Mouse (Mus musculus) heart, embryonic 13.5 days (tissue): Measurements from ENCODE around the gene Raly. TPM values are rescaled to one million over a fixed set of nuclear protein-coding genes. Genes with fewer than 3 reads are reported as not detected.

ENCODE experiments used
- ATAC-seq: fragments of 200-750 bp; cut with Nextera tagmentation; 2 replicates; pipeline ENCODE4 v1.8.0; 2017; ENCODE audit warnings: moderate TSS enrichment; ENCODE audit not compliant: insufficient number of reproducible peaks, low FRiP score, low TSS enrichment; ENCODE audit errors: extremely low read depth
- H3K27ac ChIP-seq: fragments of 300-500 bp; sonication (generic); replicated peaks from 2 replicates; pipeline ENCODE4 v1.5.1; 2015; ENCODE audit warnings: moderate library complexity, mild to moderate bottlenecking, inconsistent platforms
- H3K27me3 ChIP-seq: fragments of 300-500 bp; sonication (generic); replicated peaks from 2 replicates; pipeline ENCODE4 v1.6.1; 2015; ENCODE audit warnings: mild to moderate bottlenecking, inconsistent platforms
- H3K36me3 ChIP-seq: fragments of 300-500 bp; sonication (generic); 2 replicates; pipeline ENCODE4 v1.6.1; 2015; ENCODE audit warnings: mild to moderate bottlenecking, inconsistent platforms
- H3K4me1 ChIP-seq: fragments of 300-500 bp; sonication (generic); 2 replicates; pipeline ENCODE4 v1.6.1; 2015; ENCODE audit warnings: inconsistent platforms
- H3K4me2 ChIP-seq: fragments of 300-500 bp; sonication (generic); 2 replicates; pipeline ENCODE4 v1.6.1; 2015; ENCODE audit warnings: inconsistent platforms, mild to moderate bottlenecking, moderate library complexity
- H3K4me3 ChIP-seq: fragments of 300-500 bp; sonication (generic); 2 replicates; pipeline ENCODE4 v1.5.1; 2015; ENCODE audit warnings: moderate library complexity, mild to moderate bottlenecking, inconsistent platforms
- H3K9ac ChIP-seq: fragments of 300-500 bp; sonication (generic); 2 replicates; pipeline ENCODE4 v1.6.1; 2015; ENCODE audit warnings: inconsistent platforms, mild to moderate bottlenecking, moderate library complexity
- H3K9me3 ChIP-seq: fragments of 300-500 bp; sonication (generic); 2 replicates; pipeline ENCODE4 v1.6.1; 2016; ENCODE audit warnings: inconsistent platforms
- WGBS: fragments of 180-500 bp; shearing (Covaris S2); methylation state at CpG from one replicate; pipeline ENCODE4 v1.1.7; 2015; ENCODE audit warnings: mixed read lengths; 5-methylcytosine and 5-hydroxymethylcytosine counted together
- polyA plus RNA-seq: library from polyadenylated mRNA; unstranded; fragments of >200 nt; fragmentation: Nextera tagmentation; extraction: Ambion mirVana; gene quantifications from 2 replicates; pipeline ENCODE4 v1.2.1, GENCODE M21; 2015

Gene Raly
- polyA plus RNA-seq, 1 experiment from 2014 or later, result 32.4 TPM

DNA sequence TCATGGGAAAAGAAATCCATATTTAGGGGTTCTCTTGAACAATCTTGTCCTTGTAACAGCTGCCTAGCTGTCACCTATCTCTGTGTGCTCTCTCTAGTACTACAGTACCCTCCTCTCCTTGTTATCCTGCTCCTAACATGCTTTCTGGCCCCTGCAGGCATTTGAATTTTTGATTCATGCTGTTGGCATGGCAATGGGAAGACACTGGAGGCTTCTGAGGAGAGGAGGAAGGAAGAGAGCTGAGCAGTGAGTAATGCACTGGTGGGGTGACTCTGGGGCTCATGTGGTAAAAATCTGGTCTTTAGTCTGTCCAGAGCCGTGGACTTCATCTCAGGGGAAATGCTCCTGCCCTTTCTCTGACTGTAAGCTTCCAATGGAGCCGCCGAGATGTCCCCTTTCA is 5.6 kb upstream of the Raly start:
- Histone ChIP-seq H3K9me3 (no peaks in the 10 kb centered on the region), H3K27ac (no peak overlapping the region), H3K27me3 (no peaks in the 10 kb centered on the region), H3K36me3 (no peaks in the 10 kb centered on the region), H3K4me2 (no peak overlapping the region), H3K4me1 (peaks cover 22% of the 10 kb centered on the region), H3K4me3 (no peak overlapping the region), H3K9ac (no peak overlapping the region)
- WGBS, result 51% methylated on average over 3 of the region's 3 CpGs
- no peak for ATAC-seq

DNA sequence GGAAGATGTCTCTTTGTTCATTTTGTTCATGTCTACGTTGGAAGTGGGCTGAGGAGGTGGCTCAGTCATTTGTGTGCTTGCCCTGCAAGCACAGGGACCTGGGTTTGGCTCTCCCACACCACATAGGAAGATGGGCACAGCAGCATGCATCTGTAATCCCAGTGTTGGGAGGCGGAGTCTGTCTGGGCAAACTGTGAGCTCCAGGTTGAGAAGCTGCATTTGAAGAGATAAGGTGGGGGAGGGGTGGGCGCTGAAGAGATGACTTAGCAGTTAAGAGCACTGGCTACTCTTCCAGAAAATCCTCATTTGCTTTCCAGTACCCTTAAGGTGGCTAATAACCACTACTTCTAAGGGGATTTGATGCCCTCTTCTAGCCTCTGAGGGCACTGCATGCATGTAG is 4.7 kb upstream of the Raly start:
- ATAC-seq, result no peak
- Histone ChIP-seq H3K9ac (no peak overlapping the region), H3K4me3 (no peak overlapping the region), H3K4me2 (no peak overlapping the region), H3K27me3 (no peaks in the 10 kb centered on the region), H3K4me1 (peaks cover 22% of the 10 kb centered on the region), H3K9me3 (no peaks in the 10 kb centered on the region), H3K27ac (no peak overlapping the region), H3K36me3 (no peaks in the 10 kb centered on the region)
- WGBS, result 36% methylated on average over 3 of the region's 3 CpGs

DNA sequence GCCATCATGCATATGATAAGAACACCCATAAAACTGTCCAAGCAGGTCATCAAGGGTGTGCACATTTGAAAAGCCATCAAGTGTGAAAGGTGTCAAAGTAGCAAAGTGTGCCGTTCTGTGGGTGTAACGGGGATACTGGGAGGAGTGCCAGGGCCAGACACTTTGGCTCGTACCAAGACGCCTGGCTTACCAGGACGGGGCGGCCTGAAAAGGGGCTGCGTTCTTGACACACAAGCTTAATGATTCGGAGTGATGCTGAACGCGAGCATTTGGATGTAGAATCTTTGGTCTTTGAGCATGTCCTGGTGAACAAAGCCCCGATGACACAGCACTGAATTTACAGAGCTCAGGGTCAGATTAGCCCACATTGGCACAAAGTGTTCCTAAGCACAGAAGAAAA is 4.1 kb upstream of the Raly start:
- Histone ChIP-seq H3K4me1 (peaks cover 22% of the 10 kb centered on the region), H3K9me3 (no peaks in the 10 kb centered on the region), H3K4me3 (no peak overlapping the region), H3K36me3 (no peaks in the 10 kb centered on the region), H3K27ac (no peak overlapping the region), H3K4me2 (no peak overlapping the region), H3K27me3 (no peaks in the 10 kb centered on the region), H3K9ac (no peak overlapping the region)
- no peak for ATAC-seq
- 74% methylated on average over 11 of the region's 11 CpGs for WGBS

DNA sequence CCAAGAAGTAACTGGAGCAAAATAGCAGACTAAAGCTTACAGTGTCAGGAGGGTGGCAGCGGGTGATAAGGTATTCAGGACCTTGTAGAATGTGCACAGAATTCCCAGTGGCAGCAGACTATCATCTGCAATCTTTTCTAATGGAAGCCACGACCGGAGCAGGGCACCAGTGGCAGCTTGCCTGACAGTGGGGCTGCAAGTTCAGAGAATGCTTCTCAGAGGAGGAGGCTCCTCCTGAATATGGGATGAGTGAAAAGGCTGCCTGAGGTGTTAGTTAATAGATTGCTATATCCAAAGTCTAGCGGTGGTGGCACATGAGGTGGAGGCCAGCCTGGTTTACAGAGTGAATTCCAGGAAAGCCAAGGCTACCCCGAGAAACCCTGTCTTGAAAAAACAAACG is 1.5 kb upstream of the Raly start:
- ATAC-seq, result no peak
- Histone ChIP-seq H3K9ac (no peak overlapping the region), H3K27me3 (no peaks in the 10 kb centered on the region), H3K27ac (no peak overlapping the region), H3K36me3 (no peaks in the 10 kb centered on the region; the same call in 1 of the 2 replicates), H3K4me1 (peaks cover 43% of the 10 kb centered on the region), H3K4me3 (no peak overlapping the region), H3K4me2 (peak overlapping the region; percentile 95), H3K9me3 (no peaks in the 10 kb centered on the region)
- 59% methylated on average over 6 of the region's 6 CpGs for WGBS

DNA sequence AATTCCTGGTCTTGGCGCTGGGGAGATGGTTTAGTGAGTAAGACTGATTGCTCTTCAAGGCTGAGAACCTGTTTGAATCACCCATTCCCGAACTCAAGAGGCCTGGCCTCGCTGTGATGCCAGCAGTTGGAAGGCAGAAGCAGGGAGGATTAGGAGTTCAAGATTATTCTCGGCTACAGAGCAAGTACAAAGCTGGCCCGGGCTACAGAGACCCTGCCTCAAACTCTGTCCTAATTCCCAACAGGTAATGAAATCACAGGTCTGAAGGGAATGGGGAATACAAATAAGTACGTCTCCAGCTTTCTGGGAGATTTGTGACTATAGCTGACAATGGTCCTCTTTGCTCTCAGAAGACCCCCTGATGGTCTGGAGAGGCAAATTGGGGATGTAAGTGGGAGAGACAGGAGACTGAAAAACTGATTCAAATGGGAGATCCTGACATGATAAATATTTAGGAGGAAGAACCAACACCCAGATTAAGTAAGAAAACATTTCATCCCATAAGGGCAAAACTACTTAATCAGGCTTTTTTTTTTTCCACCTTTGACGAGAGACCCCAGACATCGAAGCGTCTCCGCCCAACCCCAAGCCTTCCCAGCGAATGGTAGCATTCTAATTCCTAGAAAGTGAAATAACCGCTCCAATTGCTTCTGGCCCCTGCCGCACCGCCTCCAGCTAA is 780 bp upstream of the Raly start:
- Histone ChIP-seq H3K4me2 (peak overlapping the region; percentile 95), H3K9me3 (no peaks in the 10 kb centered on the region), H3K4me3 (peak overlapping the region; percentile 97), H3K36me3 (no peaks in the 10 kb centered on the region; the same call in 1 of the 2 replicates), H3K9ac (peak overlapping the region; percentile 66), H3K4me1 (peaks cover 51% of the 10 kb centered on the region), H3K27ac (peak overlapping the region; percentile 43), H3K27me3 (no peaks in the 10 kb centered on the region)
- WGBS, result 7% methylated on average over 14 of the region's 14 CpGs
- no peak for ATAC-seq

DNA sequence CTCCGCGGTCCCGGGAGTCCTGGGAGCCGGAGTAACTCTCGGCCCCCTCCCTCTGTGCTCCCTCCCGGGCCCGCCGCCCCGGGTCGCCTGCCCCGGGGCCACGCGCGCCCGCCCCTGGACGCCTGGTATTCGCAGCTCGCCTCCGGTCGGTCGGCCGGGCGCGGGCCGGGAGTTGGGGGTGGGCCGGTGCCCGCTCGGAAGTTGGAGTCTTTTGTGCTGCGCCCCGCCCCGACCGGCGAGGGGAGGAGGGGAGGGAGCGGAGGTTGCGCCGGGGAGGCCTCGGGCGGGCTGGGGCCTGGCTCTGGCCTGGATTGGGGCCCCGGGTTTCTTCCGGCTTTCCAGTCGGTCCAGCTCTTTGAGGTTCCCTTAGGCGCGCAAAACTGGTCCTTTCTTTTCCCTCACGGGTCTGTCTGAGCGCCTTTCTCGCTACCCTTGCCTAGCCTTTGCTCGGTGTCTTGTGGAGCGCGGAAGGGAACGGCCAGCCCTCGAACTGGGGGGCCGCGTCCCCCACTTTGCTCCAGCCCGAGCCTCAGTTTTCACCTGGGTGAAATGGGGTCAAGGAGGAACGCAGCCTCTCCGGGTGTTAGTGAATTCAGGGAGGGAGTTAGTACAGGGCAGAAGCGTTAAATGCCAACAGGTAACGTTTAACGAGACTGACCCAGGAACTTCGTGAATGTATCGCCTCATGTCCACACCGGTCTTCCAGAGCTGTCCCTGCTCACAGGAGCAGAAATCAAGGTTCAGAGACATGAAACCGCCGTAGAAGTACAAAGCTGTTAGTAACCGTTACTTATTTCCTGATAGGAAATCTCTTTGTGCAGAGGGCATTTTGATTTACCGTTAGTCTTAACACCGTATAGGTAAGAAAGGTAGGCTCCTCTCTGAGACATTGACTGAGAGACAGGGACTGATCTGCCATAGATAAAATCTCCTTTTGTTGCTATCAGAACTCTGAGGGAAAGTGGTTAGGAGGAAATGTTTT is 1.1 kb downstream of the Raly start:
- Histone ChIP-seq H3K9me3 (no peaks in the 10 kb centered on the region), H3K4me2 (peak overlapping the region; percentile 95), H3K4me1 (peaks cover 54% of the 10 kb centered on the region), H3K4me3 (peak overlapping the region; percentile 97), H3K9ac (peak overlapping the region; percentile 91), H3K27ac (peak overlapping the region; percentile 99), H3K36me3 (no peaks in the 10 kb centered on the region; the same call in 1 of the 2 replicates), H3K27me3 (no peaks in the 10 kb centered on the region)
- under 1% methylated on average over 67 of the region's 67 CpGs for WGBS
- ATAC-seq, result peak; percentile 16; the same call in 1 of the 2 replicates

DNA sequence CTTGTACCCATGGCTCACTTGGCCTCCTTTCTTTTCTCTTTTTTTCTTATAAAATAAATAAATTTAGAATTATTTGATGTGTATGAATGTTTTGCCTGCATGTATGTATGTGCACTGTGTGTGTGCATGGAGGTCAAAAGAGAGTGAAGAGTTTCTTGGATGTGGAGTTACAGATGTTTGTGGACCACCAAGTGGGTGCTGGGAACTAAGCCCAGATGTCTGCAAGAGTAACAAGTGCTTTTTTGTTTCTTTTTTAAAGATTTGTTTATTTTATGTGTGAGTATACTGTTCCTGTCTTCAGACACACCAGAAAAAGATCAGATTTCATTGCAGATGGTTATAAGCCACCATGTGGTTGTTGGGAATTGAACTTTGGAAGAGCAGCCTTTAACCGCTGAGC is 12.5 kb downstream of the Raly start:
- Histone ChIP-seq H3K27ac (no peak overlapping the region), H3K4me3 (no peak overlapping the region), H3K9me3 (no peaks in the 10 kb centered on the region), H3K36me3 (peaks cover 8% of the 10 kb centered on the region; the same call in 1 of the 2 replicates), H3K27me3 (no peaks in the 10 kb centered on the region), H3K4me2 (no peak overlapping the region), H3K9ac (no peak overlapping the region), H3K4me1 (peaks cover 58% of the 10 kb centered on the region)
- 89% methylated on average over 1 of the region's 1 CpGs for WGBS
- ATAC-seq, result no peak

DNA sequence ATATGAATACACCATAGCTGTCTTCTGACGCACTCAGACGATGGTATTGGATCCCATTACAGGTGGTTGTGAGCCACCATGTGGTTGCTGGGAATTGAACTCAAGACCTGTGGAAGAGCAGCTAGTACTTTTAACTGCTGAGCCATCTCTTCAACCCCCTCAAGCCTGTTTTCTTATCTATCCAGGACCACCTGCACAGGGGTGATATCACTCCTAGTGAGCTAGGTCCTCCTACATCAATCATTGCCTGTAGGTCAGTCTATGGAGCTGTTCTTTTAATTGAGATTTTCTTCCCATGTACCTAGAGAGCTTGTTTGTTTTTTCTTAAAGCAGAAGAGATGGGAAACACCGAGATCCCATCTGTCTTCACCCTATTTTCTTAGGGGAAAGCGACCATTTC is 12.9 kb downstream of the Raly start:
- WGBS, result 58% methylated on average over 4 of the region's 4 CpGs
- H3K27ac ChIP-seq, result no peak overlapping the region
- H3K9ac ChIP-seq, result no peak overlapping the region
- no peak overlapping the region for H3K4me2 ChIP-seq
- H3K4me3 ChIP-seq, result no peak overlapping the region
- H3K36me3 ChIP-seq, result peaks cover 8% of the 10 kb centered on the region; the same call in 1 of the 2 replicates
- peaks cover 60% of the 10 kb centered on the region for H3K4me1 ChIP-seq
- no peak for ATAC-seq
- no peaks in the 10 kb centered on the region for H3K9me3 ChIP-seq
- H3K27me3 ChIP-seq, result no peaks in the 10 kb centered on the region

DNA sequence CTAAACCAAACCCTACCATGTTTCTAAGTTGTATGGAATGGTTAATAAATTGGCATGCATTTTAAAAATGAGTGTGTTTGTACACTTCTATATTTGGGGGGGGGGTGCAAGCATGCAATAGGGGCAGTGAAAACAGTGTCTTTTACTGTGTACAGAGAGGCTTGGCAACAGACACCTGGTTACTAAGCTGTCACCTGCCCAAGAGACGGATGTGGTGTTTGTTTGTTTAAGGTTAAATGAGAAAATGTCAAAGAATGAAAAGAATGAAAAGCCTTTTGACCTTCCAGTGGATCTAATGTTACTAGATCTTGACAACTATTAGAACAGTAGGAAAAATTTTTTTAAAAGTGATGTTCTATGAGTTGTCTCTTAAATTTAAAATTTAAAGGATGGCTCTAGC is 16.8 kb downstream of the Raly start:
- no peak overlapping the region for H3K9ac ChIP-seq
- 69% methylated on average over 1 of the region's 1 CpGs for WGBS
- H3K4me1 ChIP-seq, result peaks cover 97% of the 10 kb centered on the region

DNA sequence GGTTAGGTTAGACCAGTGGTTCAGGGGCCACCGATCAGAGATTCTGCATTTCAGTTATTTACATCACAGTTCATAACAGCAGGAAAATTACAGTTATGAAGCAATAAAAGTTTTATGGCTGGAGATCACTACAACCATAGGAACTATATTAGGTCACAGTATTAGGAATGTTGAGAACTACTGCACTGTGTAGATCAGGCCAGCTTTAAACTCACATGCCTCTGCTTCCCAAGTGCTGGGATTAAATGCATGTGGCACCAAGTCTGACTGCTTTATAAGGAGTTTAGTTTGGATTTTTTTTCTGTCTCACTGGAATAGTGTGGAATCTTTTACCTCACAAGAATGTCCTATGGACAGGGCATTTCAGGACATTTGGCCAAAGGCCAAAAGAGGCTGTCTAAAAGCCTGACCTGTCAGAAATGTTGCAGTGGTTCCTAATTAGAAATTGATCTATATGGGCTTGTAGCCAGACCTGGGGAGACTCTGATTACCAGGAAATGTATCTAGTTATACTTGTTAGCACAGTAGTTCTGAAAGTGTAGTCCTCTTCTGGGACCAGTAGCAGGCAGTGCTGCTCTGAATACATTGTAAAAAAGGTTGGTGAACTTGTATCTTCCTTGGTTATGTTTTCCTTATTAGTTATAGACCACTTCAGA is 18.3 kb downstream of the Raly start:
- Histone ChIP-seq H3K27ac (peak overlapping the region; percentile 34), H3K4me2 (no peak overlapping the region), H3K4me3 (no peak overlapping the region), H3K4me1 (peaks cover 83% of the 10 kb centered on the region), H3K36me3 (no peaks in the 10 kb centered on the region), H3K9me3 (no peaks in the 10 kb centered on the region), H3K27me3 (no peaks in the 10 kb centered on the region), H3K9ac (0 out of 2 replicates have a peak overlapping the region, but pooled peaks have one; percentile 0)
- ATAC-seq, result no peak
- WGBS, result 91% methylated on average over 1 of the region's 1 CpGs

More for the DNA sequence above, 16.8 kb downstream of the Raly start:
- ATAC-seq, result no peak
- Histone ChIP-seq H3K27ac (no peak overlapping the region), H3K27me3 (no peaks in the 10 kb centered on the region), H3K4me3 (no peak overlapping the region), H3K36me3 (no peaks in the 10 kb centered on the region), H3K4me2 (no peak overlapping the region), H3K9me3 (no peaks in the 10 kb centered on the region)

DNA sequence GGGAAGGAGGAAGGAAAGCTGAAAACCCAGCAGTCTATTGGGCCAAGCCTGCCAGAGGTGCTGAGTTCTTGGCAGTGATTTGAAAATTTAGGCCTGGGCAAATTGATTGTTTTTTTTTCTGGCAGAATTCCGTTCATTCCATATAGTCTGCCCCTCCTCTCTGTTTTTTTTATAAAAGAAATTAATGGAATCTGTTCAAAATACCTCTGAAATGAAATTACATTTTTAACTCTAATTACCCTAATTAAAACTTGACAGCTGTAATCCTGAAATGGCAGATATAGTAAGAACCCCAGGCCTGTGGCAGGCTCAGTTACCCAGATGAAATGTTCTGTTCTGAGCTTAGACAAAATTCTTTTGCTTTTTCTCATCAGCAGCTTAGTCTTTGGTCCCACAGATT is 19.9 kb downstream of the Raly start:
- Histone ChIP-seq H3K4me1 (peaks cover 71% of the 10 kb centered on the region), H3K9me3 (no peaks in the 10 kb centered on the region), H3K4me3 (no peak overlapping the region), H3K36me3 (no peaks in the 10 kb centered on the region), H3K27ac (no peak overlapping the region), H3K4me2 (no peak overlapping the region), H3K9ac (no peak overlapping the region), H3K27me3 (no peaks in the 10 kb centered on the region)
- WGBS, result 59% methylated on average over 1 of the region's 1 CpGs
- ATAC-seq, result no peak
